14 mouse cellular contexts compared by ENCODE assay signal in the genomic region with DNA sequence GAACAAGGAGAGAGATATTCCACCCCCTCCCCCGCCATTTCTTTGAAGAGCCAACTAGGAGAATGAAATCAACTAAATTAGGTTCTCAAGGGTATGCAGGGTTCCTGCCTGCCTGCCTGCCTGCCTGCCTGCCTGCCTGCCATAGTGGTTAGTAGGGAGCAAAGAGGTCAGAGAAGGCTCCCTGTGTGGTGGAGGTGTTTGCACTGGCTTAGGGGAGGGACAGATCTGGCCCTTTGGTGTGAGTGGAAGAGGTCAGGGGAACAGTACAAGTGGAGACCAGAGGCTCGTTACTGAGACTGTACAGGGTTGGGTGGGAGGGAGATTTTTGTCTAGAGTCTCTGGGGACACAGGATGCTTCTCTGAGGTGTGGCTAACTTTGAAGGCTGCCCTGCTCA. TPM values are rescaled to one million over a fixed set of nuclear protein-coding genes. Genes with fewer than 3 reads are reported as not detected.
DNase-seq lines count a peak whose midpoint lies in the region; ATAC-seq and TF ChIP-seq lines count a peak whose summit lies in the region.
"Had no signal": no experiment of that assay in that cellular context is flagged by ENCODE, and none has a peak within 500 bp of the region (broad histone marks: within the 10 kb centered on the region; RNA-seq: fewer than 3 reads in every experiment).

No protein-coding gene starts in this region.

- DNase-seq in forebrain, embryonic 10.5 days (ENCODE audit: extremely low spot score, low spot score): no peak
- DNase-seq in liver, embryonic 11.5 days (ENCODE audit: low spot score): no peak
- no peak for DNase-seq in gastrocnemius, postnatal 25 days
- no peak for DNase-seq in gastrocnemius, postnatal 14 days
- DNase-seq: lung, postnatal 36 days; retina, postnatal 1 day had no signal

- no peak overlapping the region for H3K27ac ChIP-seq in forebrain, embryonic 13.5 days
- no peak overlapping the region for H3K27ac ChIP-seq in forebrain, embryonic 10.5 days
- H3K27ac ChIP-seq in intestine, embryonic 15.5 days: no peak overlapping the region
- H3K27ac ChIP-seq in intestine, embryonic 16.5 days (ENCODE audit: low read length): no peak overlapping the region
- peak overlapping the region; percentile 90 for H3K27ac ChIP-seq in bone marrow macrophage, adult 2 months (ENCODE audit: insufficient read depth, low read depth, low read length)
- 0 out of 2 replicates have a peak overlapping the region, but pooled peaks have one; percentile 22 for H3K27ac ChIP-seq in liver, embryonic 11.5 days (ENCODE audit: low read depth, low read length)
- H3K27ac ChIP-seq: hindbrain, embryonic 15.5 days had no signal

- no peak for TF ChIP-seq CTCF in bone marrow macrophage, adult 2 months (IDR thresholded peaks at IDR 0.05; ENCODE audit: low read depth, low read length)

- H3K4me3 ChIP-seq in forebrain, embryonic 13.5 days: no peak overlapping the region
- no peak overlapping the region for H3K4me3 ChIP-seq in forebrain, embryonic 10.5 days
- H3K4me3 ChIP-seq in intestine, embryonic 15.5 days (replicated peaks): no peak overlapping the region
- no peak overlapping the region for H3K4me3 ChIP-seq in intestine, embryonic 16.5 days (ENCODE audit: low read length)
- H3K4me3 ChIP-seq in bone marrow macrophage, adult 2 months (ENCODE audit: insufficient read depth, low read length): peak overlapping the region; percentile 67
- no peak overlapping the region for H3K4me3 ChIP-seq in liver, embryonic 11.5 days (ENCODE audit: low read depth, low read length)

- 0 out of 2 replicates have a peak overlapping the region, but pooled peaks have one; percentile 2 for H3K9ac ChIP-seq in forebrain, embryonic 13.5 days
- no peak overlapping the region for H3K9ac ChIP-seq in intestine, embryonic 15.5 days
- no peak overlapping the region for H3K9ac ChIP-seq in intestine, embryonic 16.5 days (ENCODE audit: low read depth, low read length)
- no peak overlapping the region for H3K9ac ChIP-seq in liver, embryonic 11.5 days (ENCODE audit: low read depth, low read length)

- H3K36me3 ChIP-seq in forebrain, embryonic 13.5 days (ENCODE audit: poor library complexity, severe bottlenecking): no peaks in the 10 kb centered on the region
- no peaks in the 10 kb centered on the region for H3K36me3 ChIP-seq in forebrain, embryonic 10.5 days (replicated peaks)
- no peaks in the 10 kb centered on the region for H3K36me3 ChIP-seq in intestine, embryonic 15.5 days
- no peaks in the 10 kb centered on the region for H3K36me3 ChIP-seq in intestine, embryonic 16.5 days (ENCODE audit: control insufficient read depth, insufficient read depth, low read length)
- H3K36me3 ChIP-seq in liver, embryonic 11.5 days (ENCODE audit: control insufficient read depth, insufficient read depth, low read length): no peaks in the 10 kb centered on the region
- H3K36me3 ChIP-seq: hindbrain, embryonic 15.5 days had no signal

- H3K4me1 ChIP-seq in forebrain, embryonic 13.5 days: peaks cover 39% of the 10 kb centered on the region
- H3K4me1 ChIP-seq in forebrain, embryonic 10.5 days: peaks cover 61% of the 10 kb centered on the region
- peaks cover 46% of the 10 kb centered on the region for H3K4me1 ChIP-seq in intestine, embryonic 15.5 days (replicated peaks)
- H3K4me1 ChIP-seq in intestine, embryonic 16.5 days (ENCODE audit: control insufficient read depth, insufficient read depth, low read length): peaks cover 50% of the 10 kb centered on the region
- peaks cover 61% of the 10 kb centered on the region for H3K4me1 ChIP-seq in bone marrow macrophage, adult 2 months (ENCODE audit: control insufficient read depth, insufficient read depth, low read length)
- H3K4me1 ChIP-seq in liver, embryonic 11.5 days (replicated peaks; ENCODE audit: control insufficient read depth, insufficient read depth, low read length): peaks cover 48% of the 10 kb centered on the region

- peaks cover 8% of the 10 kb centered on the region; the same call in 1 of the 2 replicates for H3K27me3 ChIP-seq in forebrain, embryonic 13.5 days
- H3K27me3 ChIP-seq in forebrain, embryonic 10.5 days (ENCODE audit: poor library complexity, severe bottlenecking): peaks cover 37% of the 10 kb centered on the region
- no peaks in the 10 kb centered on the region for H3K27me3 ChIP-seq in intestine, embryonic 15.5 days (replicated peaks)
- H3K27me3 ChIP-seq in intestine, embryonic 16.5 days (replicated peaks; ENCODE audit: control insufficient read depth, insufficient read depth, low read length): no peaks in the 10 kb centered on the region
- no peaks in the 10 kb centered on the region for H3K27me3 ChIP-seq in liver, embryonic 11.5 days (replicated peaks; ENCODE audit: control insufficient read depth, insufficient read depth, low read length)
- H3K27me3 ChIP-seq: hindbrain, embryonic 15.5 days had no signal

- intact Hi-C loops in gastrocnemius, postnatal 14 days (cut with DNase I; ENCODE audit: low total_unique reads): no loop called here

- peak overlapping the region; percentile 99; the same call in 1 of the 2 replicates for H3K4me2 ChIP-seq in forebrain, embryonic 13.5 days
- peak overlapping the region; percentile 100; the same call in 1 of the 2 replicates for H3K4me2 ChIP-seq in intestine, embryonic 15.5 days (replicated peaks)
- no peak overlapping the region for H3K4me2 ChIP-seq in intestine, embryonic 16.5 days (ENCODE audit: low read depth, low read length)
- peak overlapping the region; percentile 99 for H3K4me2 ChIP-seq in liver, embryonic 11.5 days

- TF ChIP-seq POLR2A in bone marrow macrophage, adult 2 months (IDR thresholded peaks at IDR 0.05; ENCODE audit: borderline replicate concordance, low read depth, low read length): no peak

- no peaks in the 10 kb centered on the region for H3K9me3 ChIP-seq in forebrain, embryonic 13.5 days (replicated peaks)
- no peaks in the 10 kb centered on the region for H3K9me3 ChIP-seq in forebrain, embryonic 10.5 days
- no peaks in the 10 kb centered on the region for H3K9me3 ChIP-seq in intestine, embryonic 15.5 days
- H3K9me3 ChIP-seq in intestine, embryonic 16.5 days (ENCODE audit: control insufficient read depth, low read length): no peaks in the 10 kb centered on the region
- H3K9me3 ChIP-seq in liver, embryonic 11.5 days (ENCODE audit: control insufficient read depth, low read length): no peaks in the 10 kb centered on the region
- H3K9me3 ChIP-seq: G1E; hindbrain, embryonic 15.5 days had no signal

- no peak for ATAC-seq in forebrain, embryonic 13.5 days
- ATAC-seq in intestine, embryonic 15.5 days: no peak
- ATAC-seq in intestine, embryonic 16.5 days: no peak
- ATAC-seq in liver, embryonic 11.5 days (replicated peaks; ENCODE audit: low FRiP score): no peak
- ATAC-seq: activated CD4-positive, CD25-positive, alpha-beta regulatory T cell, adult 4 months; forebrain, embryonic 16.5 days had no signal

- 57% methylated on average over 2 of the region's 2 CpGs for WGBS in forebrain, embryonic 13.5 days
- 59% methylated on average over 2 of the region's 2 CpGs for WGBS in forebrain, embryonic 10.5 days
- WGBS in intestine, embryonic 15.5 days: 69% methylated on average over 2 of the region's 2 CpGs
- WGBS in intestine, embryonic 16.5 days: 66% methylated on average over 2 of the region's 2 CpGs
- WGBS in liver, embryonic 11.5 days: 54% methylated on average over 2 of the region's 2 CpGs

RNA-seq across cellular contexts. Expression of gene Ninj1, which starts 1.7 kb away (rescaled TPM):
- 15.5 and 16.7 TPM in 2 replicates for polyA plus RNA-seq in forebrain, embryonic 13.5 days (2015; fragmentation: Nextera tagmentation; extraction: Ambion mirVana)
- 22.7 and 24.1 TPM in 2 replicates for polyA plus RNA-seq in forebrain, embryonic 10.5 days (2016; fragmentation: Nextera tagmentation; extraction: Ambion mirVana)
- polyA plus RNA-seq in intestine, embryonic 15.5 days (2015; fragmentation: Nextera tagmentation; extraction: Ambion mirVana): 54.8 and 62.1 TPM in 2 replicates
- 60.0 and 63.3 TPM in 2 replicates for polyA plus RNA-seq in intestine, embryonic 16.5 days (2015; fragmentation: Nextera tagmentation; extraction: Ambion mirVana)
- 497 and 521 TPM in 2 replicates for polyA plus RNA-seq in bone marrow macrophage, adult 2 months (2012; ENCODE audit: insufficient read depth, insufficient read length, missing spikeins)
- 54.2 and 59.8 TPM in 2 replicates for polyA plus RNA-seq in liver, embryonic 11.5 days (2014; fragmentation: Nextera tagmentation; extraction: Ambion mirVana)
- 10 to 100 TPM; 15.8 to 18.8 TPM for total RNA-seq in gastrocnemius, postnatal 25 days (2021)
- total RNA-seq in gastrocnemius, postnatal 14 days (2021): 10 to 100 TPM; 12.4 to 16.8 TPM

RNA-seq across cellular contexts. Expression of gene Card19, which starts 26.9 kb away (rescaled TPM):
- polyA plus RNA-seq in forebrain, embryonic 13.5 days (2015; fragmentation: Nextera tagmentation; extraction: Ambion mirVana): 12.0 and 16.1 TPM in 2 replicates
- polyA plus RNA-seq in forebrain, embryonic 10.5 days (2016; fragmentation: Nextera tagmentation; extraction: Ambion mirVana): 21.0 and 22.1 TPM in 2 replicates
- 52.6 and 54.8 TPM in 2 replicates for polyA plus RNA-seq in intestine, embryonic 15.5 days (2015; fragmentation: Nextera tagmentation; extraction: Ambion mirVana)
- polyA plus RNA-seq in intestine, embryonic 16.5 days (2015; fragmentation: Nextera tagmentation; extraction: Ambion mirVana): 53.2 and 58.8 TPM in 2 replicates
- polyA plus RNA-seq in bone marrow macrophage, adult 2 months (2012; ENCODE audit: insufficient read depth, insufficient read length, missing spikeins): 261 and 268 TPM in 2 replicates
- polyA plus RNA-seq in liver, embryonic 11.5 days (2014; fragmentation: Nextera tagmentation; extraction: Ambion mirVana): 23.1 and 26.2 TPM in 2 replicates
- total RNA-seq in gastrocnemius, postnatal 25 days (2021): 100 to 1,000 TPM in 1 of 2 experiments, 10 to 100 TPM in 1; 93.6 to 118 TPM
- total RNA-seq in gastrocnemius, postnatal 14 days (2021): 10 to 100 TPM; 48.0 to 48.7 TPM

RNA-seq across cellular contexts. Expression of gene Wnk2, which starts 41.1 kb away (rescaled TPM):
- polyA plus RNA-seq in forebrain, embryonic 13.5 days (2015; fragmentation: Nextera tagmentation; extraction: Ambion mirVana): 15.0 and 17.0 TPM in 2 replicates
- 4.2 and 4.5 TPM in 2 replicates for polyA plus RNA-seq in forebrain, embryonic 10.5 days (2016; fragmentation: Nextera tagmentation; extraction: Ambion mirVana)
- polyA plus RNA-seq in intestine, embryonic 15.5 days (2015; fragmentation: Nextera tagmentation; extraction: Ambion mirVana): 3.1 and 4.1 TPM in 2 replicates
- polyA plus RNA-seq in intestine, embryonic 16.5 days (2015; fragmentation: Nextera tagmentation; extraction: Ambion mirVana): 2.9 and 3.5 TPM in 2 replicates
- not detected in 2 replicates for polyA plus RNA-seq in bone marrow macrophage, adult 2 months (2012; ENCODE audit: insufficient read depth, insufficient read length, missing spikeins)
- polyA plus RNA-seq in liver, embryonic 11.5 days (2014; fragmentation: Nextera tagmentation; extraction: Ambion mirVana): 0.34 and 0.45 TPM in 2 replicates
- total RNA-seq in gastrocnemius, postnatal 25 days (2021): 10 to 100 TPM; 51.0 to 62.2 TPM
- total RNA-seq in gastrocnemius, postnatal 14 days (2021): 10 to 100 TPM; 41.7 to 45.1 TPM
- polyA plus RNA-seq: activated CD4-positive, CD25-positive, alpha-beta regulatory T cell, adult 4 months; G1E had no signal

RNA-seq across cellular contexts. Expression of gene Susd3, which starts 59.5 kb away (rescaled TPM):
- 0.37 and 0.66 TPM in 2 replicates for polyA plus RNA-seq in forebrain, embryonic 13.5 days (2015; fragmentation: Nextera tagmentation; extraction: Ambion mirVana)
- polyA plus RNA-seq in forebrain, embryonic 10.5 days (2016; fragmentation: Nextera tagmentation; extraction: Ambion mirVana): 0.82 and 0.95 TPM in 2 replicates
- polyA plus RNA-seq in intestine, embryonic 15.5 days (2015; fragmentation: Nextera tagmentation; extraction: Ambion mirVana): 0.94 and 1.4 TPM in 2 replicates
- 1.2 and 1.3 TPM in 2 replicates for polyA plus RNA-seq in intestine, embryonic 16.5 days (2015; fragmentation: Nextera tagmentation; extraction: Ambion mirVana)
- polyA plus RNA-seq in bone marrow macrophage, adult 2 months (2012; ENCODE audit: insufficient read depth, insufficient read length, missing spikeins): 139 and 143 TPM in 2 replicates
- 4.4 and 5.2 TPM in 2 replicates for polyA plus RNA-seq in liver, embryonic 11.5 days (2014; fragmentation: Nextera tagmentation; extraction: Ambion mirVana)
- under 1 TPM in 1 of 2 experiments, not detected in 1; 0.26 TPM for total RNA-seq in gastrocnemius, postnatal 25 days (2021)
- total RNA-seq in gastrocnemius, postnatal 14 days (2021): under 1 TPM; 0.16 to 0.51 TPM

Comparison
In these comparisons a context has a peak if more than half of its experiments do, and no peak if none do; other contexts are left out.
1. H3K27ac ChIP-seq: peak in bone marrow macrophage, adult 2 months (single experiment) and liver, embryonic 11.5 days (single experiment); none in forebrain, embryonic 13.5 days (single experiment), forebrain, embryonic 10.5 days (single experiment), intestine, embryonic 15.5 days (single experiment) and intestine, embryonic 16.5 days (single experiment).